Mouse (Mus musculus) urinary bladder, adult 2 months (tissue): ENCODE measurements around the gene Wnk1. TPM values are rescaled to one million over a fixed set of nuclear protein-coding genes. Genes with fewer than 3 reads are reported as not detected.
A peak's percentile ranks its signal among the peaks of the same experiment; 100 is the strongest.

ENCODE experiments used
- DNase-seq: peaks from one replicate; pipeline ENCODE4 v3.0.0; 2022; ENCODE audit warnings: low spot score
- polyA plus RNA-seq: library from polyadenylated mRNA; depleted of rRNA; stranded (reverse); fragments of >200 nt; gene quantifications from 2 replicates; pipeline ENCODE4 v1.2.3, GENCODE M21; 2012

The Wnk1 gene
- polyA plus RNA-seq, 1 experiment, result 150 TPM

DNA sequence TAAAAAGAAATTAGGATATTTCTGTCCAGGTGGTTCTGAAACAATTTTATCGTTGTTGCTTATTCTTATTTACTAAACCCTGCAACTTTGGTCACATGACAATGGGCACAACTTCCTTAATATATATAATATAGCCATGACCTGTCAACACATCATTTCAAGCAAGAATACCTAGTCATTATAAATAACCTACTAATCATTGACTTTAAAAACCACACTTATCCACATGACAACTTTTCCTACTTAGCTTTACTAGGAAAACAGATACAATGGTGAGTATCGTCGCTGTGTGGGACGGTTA, 2.0 kb upstream of the Wnk1 start:
- no peak for DNase-seq

DNA sequence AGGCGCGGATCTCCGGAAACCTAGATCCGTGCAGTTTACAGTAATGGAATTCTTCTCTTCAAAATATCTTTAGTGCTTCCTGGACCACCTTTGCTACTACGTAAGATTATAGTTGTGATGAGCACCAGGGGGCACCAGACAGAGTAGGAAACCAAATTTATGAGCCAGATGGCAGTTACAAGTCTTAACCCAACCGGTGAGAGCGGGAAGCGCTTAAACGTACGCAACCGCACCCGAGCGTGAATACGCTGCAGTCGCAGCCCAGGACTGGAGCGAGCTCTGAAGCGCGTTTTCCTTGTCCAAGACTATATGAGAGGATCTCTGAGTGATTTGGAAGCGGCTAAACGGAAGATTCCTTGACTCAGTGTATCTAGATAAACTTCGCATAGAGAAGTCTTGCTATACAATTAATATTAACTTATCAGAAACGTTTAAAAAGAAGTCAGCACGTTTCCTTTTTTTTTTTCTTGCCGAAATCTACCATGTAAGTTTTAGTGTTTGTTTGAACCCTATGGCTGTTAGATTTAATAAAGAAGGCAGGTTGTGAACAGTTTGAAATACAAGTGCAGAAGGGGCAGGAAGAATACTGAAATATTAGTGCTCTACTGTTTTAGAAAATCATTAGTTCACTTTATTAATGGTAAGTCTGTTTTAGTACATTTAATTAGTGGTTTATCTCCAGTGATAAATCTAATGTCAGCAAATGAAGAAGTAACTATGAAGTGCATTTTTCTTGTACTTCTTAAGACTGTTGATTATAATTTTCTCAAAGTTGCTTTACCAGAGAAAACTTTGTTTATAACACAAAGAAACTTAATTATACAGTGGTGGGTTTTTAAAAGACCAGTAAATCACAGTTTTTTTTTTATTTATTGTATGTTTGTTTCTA, 1.4 kb upstream of the Wnk1 start:
- peak; percentile 45 for DNase-seq

DNA sequence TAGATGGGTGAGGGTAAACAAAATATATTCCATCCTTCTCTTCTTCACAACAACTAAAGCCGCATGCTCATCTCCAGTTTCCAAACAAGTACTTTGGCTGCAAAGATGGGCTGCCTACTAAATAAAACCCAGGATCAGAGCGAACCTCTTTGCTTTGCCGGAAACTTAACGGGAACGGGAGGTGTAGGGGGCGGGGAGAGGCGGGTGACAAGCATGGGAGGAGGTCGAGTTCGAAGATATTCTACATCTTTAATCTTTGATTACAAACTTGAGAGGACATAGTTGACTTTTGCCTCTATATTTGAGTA, 738 bp upstream of the Wnk1 start:
- DNase-seq, result no peak

DNA sequence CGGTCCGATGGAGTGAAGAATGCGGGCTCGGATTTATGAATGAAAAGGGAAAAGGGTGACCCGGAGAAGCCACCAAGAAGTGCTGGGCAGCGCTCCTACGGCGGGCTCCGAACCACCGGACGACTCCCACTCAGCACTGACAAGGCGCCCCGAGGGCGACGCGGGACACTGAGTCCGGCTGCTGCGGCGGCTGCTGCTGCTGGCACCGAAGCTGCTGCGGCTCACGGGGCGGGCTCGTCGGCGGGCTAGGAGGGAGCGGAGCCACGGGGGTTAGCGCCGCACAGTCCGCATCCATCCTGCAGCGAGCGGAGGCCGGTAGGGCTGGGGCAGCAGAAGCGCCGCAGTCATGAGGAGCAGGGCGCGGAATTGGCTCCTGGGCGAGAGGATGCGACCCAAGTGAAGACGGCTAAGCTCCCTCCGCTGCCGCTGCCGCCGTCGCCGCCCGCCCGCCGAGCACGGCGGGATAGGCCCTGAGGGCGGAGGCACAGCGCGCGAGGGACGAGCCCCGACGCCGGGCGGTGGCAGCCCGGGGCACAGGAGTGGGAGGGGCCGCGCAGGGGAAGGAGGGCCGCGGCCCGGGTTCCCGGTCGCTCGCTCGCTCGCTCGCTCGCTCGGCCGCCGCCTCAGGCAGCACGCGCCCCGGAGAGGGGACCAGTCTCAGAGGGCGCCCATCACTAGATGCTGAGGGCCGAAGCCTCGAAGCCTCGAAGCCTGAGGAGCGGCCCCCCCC, 671 bp downstream of the Wnk1 start:
- peak; percentile 74 for DNase-seq

DNA sequence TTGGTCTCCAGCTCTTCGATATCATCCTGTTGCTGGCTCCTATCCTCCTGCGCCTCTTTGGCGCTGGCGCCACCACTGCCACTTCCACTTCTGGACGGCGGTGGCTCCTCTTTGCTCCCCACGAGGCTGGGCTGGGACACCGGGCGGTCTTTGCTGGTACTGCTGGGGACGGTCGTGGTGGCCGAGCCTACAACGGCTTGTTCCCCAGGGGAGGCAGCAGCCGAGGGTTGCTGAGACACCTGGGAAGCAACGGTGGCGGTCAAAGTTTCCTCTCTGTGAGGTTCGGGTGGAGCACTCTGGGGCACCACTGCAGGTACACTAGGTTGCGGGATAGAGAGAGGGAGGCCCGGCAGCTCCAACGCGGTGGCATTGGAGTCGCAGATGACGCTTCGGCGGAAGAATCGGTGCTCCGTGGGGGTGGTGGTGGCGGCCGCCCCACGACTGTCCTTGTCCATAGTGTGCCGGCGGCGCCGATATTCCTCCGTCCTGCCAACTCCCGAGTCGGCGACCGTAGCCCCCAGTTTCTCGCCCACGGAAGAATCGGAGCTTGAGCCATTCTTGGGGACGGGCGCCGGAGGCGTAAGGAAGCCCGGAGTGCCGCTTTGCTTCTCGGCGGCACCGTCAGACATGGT, 1.4 kb downstream of the Wnk1 start:
- DNase-seq, result peak; percentile 59

DNA sequence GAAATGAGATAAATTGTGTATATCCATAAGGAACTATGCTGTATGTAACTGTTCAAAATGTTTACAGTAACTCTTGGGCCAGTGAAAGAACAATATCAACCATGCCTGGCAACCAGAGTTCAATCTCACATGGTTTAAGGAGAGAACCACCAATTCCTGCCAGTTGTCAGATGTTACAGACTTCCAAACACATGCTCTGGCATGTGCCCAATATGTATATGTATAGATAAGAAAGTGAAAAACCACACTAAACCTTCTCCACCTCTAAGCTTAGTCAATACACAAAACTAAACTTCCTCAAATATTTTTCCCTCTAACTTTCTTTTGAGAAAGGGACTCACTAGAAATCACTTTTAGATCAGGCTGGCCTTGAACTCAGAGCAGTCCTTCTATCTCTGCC, 13.9 kb downstream of the Wnk1 start:
- DNase-seq, result no peak

DNA sequence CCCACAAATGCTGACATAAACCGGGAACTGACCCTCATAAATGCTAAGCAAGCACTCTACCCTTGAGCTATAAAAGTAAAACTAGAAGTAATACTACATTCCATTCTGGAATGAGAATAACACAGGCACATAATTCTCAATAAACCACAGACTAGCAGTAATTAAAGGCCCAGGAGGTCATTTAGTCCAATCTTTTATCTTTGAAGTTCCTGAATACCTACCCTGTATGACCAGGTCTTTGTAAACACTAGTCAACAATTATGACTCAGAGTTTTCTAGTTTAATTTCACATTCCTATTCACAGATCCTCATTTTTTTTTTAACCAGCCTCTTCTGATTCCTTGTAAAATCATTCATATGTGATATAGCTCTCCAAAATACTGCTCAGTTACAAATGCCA, 14.7 kb downstream of the Wnk1 start:
- no peak for DNase-seq

DNA sequence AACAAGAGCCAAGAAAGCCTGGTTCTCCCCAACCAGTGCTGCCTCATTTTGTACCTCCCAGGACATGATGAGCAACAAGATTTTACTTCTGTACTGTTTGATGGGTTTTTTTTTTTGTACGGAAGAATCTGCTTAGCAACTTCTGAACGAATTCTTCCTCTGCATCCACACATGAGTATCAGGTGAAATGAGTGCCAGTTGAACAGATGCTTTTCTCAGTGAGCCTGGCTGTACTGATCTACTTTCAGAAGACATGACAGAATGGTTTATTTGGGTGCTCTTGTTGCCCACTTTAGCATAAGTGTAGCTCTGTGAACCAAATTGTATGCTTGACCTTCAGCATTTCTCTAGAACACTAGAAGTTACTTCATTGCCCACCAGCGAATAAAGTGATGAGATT, 16.4 kb downstream of the Wnk1 start:
- no peak for DNase-seq

DNA sequence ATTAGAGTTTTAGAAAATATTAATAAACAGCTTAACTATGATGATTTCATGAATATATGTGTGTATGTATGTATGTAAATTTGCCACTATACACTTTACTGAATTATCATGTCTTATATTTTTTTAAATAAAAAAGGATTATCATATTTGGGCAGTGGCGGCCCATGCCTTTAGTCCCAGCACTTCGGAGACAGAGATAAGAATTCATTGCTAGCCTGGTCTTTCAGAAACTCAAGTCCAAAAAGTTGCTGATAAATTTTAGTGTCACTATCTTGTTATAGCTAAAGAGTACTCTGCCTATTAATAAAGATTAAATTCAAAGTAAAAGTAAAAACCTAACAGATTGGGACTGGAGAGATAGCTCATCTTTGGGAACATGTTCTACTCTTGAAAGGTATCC, 18.8 kb downstream of the Wnk1 start:
- no peak for DNase-seq

DNA sequence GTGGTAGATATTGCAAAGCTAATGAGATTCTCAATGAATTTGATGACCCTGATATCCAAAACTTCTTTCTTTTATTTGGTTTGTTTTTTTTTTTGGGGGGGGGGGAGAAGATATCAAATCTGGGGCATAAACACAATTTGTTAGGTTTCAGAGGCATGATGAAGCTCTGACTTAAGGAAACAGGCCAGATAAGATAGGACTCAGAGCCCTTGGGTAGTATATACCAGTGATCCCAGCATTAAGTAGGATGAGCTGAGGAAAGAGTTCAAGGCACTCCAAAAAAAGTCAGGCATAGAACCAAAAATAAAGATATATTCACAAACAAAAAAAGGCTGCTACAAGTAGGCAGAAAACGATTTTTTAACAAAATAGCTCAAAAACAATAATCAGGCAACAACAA, 25.3 kb downstream of the Wnk1 start:
- DNase-seq, result no peak

DNA sequence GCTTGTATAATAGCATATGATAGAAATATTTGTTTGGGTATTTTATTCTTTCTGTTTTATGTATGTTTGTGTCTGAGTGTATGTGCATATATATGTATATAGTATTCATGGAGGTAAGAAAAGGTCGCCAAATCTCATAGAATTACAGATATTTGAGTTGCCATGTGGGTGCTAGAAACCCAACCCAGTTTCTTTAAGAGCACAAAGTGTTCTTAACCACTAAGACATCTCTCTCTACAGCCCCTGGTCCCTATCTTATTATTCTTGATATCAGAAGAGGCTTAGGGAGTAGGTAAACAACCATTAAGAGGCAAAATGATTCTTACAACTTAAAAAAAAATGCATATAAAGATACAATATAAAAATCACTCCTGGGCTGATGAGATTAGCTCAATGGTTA, 27.0 kb downstream of the Wnk1 start:
- DNase-seq, result no peak

DNA sequence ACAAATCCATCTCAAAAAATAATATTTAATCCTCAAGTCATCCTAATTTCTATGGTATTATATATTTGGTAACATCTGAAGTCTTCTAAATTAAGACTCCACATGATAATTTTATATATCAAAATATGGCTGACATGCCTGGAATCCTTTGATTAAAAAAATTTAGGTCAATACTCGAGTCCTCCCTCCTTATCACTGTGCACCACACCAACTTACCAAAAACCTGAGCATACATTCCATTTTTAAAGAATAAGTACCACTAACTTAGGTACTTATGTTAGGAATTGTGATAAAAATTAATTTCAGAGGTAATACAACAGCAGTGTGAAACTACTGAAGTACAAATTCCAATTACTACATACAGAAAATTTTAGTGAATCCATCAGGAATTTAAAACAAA, 27.5 kb downstream of the Wnk1 start:
- DNase-seq, result no peak

DNA sequence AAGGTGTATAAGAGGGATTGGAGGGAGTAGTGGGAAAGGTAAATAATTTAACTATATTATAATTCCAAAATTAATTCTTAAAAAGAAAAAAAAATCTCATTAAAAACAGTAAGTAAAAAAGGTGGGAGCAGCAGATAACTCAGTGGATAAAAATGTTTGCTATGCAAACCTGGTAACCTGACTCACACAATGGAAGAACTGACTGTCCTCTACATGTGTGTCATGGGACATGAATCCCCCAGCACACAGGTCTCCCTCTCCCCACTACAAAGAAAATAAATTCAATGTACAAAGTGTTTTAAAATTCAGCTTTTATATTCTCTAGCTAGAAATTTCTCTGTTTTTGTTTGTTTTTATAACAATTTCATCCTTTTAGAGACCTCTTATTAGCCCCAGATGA, 27.9 kb downstream of the Wnk1 start:
- no peak for DNase-seq

DNA sequence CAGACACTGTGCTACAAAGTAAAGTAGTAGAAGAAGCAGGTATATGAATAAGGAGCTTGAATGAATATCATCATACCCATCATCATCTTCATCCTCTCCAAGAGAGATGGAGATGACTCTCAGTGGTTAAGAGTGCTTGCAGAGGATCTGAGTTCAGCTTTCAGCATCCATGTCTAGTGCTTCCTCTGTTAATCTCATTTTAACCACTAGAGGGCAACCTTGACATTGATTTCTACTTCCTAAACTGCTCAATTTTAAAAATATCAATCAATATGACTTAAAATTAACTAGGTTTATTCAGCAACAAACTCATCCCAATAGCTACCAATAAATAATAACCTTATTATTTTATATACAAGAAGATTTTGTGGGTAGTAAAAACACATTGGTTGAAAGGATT, 36.8 kb downstream of the Wnk1 start:
- DNase-seq, result no peak

DNA sequence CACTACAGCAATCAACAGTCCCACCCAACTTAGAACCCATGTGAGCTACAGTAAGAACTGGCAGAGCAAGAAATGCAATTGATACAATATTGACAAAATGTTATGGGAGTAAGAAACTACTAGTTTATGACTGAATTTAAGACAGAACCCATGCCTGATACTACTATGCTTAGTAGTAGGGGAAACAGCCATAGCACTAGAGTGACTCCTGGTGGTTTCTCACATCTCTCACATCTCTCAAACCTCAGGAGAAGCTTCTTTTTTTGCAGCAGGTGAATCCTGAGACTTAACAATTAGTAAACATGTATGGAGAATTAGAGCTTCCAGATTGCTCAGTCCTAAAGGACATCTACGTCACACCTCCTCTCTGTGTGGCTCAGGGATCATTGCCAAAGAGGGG, 42.0 kb downstream of the Wnk1 start:
- DNase-seq, result no peak

DNA sequence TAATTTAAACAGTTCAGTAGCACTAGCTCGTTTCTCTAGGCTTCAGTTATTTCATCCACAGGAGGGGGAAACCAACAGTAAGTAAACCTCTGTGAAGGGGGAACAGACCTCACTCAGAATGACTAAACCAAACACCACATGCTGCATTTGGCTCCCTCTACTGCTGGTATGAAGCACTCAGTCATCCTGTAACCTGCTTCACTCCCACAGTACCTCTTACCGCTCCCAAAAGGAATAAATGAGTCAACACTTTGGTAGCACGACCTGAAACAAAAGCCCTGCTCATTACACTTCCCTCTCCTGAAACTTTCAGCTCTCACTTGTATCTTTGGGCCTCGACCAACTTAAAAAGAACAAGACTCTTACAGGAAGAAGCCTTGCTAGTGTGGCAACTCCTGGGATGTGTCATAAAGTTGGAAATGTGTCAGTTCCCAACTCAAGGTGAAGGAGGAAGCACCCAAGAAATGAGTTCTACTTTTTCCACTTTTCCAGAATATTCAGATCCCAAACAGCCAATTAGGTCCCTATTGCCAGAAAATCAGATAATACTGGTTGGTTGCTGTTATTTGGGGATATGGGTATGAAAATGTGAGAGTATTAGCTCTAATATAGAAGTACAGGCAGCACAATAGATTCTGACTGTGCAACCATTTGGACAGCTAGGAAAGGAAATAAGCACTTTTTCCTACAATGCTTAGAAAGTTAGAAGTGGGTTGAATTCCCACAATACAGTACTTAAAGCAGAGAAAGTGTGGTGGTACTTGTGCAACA, 114.1 kb downstream of the Wnk1 start:
- DNase-seq, result no peak

DNA sequence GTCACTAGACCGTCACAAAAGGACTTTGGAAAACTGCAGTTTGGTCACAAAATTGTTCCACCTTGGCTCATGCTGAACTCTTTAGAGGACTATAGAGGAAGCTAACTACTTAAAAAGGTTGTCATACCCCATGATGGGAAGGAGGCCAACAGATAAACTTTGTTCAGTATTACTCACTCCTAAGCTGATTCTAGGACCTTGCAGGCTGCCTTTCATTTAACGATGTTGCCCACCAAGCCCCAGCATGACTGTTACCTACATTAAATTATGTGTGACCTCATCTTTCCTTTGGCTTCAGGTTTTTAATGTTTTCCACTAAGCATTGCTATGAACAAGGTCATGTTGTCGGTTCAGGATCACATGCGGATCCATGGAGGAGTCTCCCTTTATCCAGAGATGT, 115.9 kb downstream of the Wnk1 start:
- DNase-seq, result no peak

DNA sequence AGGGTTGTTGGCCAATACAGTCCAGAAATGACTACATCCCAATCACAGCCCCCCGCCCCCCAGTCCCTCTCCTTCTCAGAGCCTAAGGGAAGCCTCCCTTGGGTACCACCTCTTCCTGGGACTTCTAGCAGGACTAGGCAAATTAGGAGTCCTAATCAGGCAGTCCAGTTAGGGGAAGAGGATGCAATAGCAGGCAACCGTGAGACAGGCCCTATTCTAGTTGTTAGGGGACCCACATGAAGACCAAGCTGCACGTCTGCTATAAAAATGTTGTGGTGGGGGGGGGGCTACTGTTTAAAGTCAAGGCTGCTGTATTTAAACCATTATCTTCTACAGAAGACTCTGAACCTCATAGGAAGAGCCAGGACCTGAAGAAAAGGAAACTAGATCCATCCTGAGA, 116.3 kb downstream of the Wnk1 start:
- no peak for DNase-seq

DNA sequence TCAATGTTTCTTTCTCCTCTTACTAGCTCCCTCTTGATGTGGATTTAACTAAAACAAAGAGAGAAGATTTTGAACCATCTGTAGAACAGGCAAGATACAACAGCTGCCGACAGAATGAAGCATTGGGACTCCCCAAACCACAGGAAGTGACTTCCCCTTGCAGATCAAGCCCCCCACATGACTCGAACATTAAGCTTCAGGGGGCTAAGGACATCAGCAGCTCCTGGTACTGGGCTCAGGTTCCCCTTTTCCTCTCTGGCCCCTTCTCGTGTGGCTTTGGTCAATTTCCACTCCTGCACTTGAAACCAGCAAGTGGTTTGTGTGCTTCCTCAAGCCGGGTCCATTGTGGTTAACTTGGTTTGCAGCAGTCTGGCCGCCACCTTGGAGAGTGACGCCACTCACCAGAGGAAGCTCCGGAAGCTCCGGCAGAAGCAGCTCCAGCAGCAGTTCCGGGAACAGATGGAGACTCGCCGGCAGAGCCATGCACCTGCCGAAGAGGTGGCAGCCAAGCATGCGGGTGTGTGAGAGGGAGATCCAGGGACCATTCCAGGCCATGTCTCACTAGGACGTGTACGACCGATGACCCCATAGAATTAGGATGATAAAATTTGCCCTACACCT, 119.8 kb downstream of the Wnk1 start:
- DNase-seq, result no peak

DNA sequence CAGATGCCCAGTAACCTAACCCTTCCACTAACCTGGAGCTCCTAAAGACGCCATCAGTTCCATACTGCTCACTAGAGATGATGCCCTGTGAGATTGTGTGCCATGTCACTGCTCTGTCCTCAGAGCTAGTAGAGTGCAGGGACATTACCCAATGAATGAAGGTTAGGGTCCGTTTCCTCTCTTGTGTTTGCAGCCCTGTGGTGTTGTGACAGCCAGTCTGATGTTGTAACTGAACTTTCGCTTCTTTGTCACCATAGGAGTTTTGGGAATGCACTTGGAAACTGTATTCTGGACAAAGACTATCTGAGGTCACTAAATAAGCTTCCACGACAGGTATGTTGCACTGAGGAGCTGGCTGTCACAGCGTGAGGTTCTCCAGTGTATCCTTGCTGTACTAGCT, 122.8 kb downstream of the Wnk1 start:
- DNase-seq, result no peak

DNA sequence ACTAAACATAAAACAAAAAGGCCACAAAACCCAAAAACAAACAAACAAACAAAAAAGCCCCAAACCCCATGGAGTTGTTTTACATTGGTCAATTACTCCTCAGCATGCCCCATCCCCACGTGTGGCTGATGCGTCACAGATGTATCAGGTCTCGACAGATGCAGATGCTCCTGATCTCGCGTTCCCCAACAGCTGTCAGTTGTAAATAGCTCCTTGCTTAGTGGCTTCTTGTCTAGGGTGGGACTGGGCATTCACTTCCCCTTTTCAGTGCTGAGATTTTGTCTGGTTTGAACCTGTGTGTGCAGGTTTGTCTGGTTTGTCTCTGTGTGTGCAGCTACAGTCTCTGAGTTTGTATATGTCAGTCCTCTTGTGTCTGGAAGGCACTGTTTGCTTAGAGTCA, 126.4 kb downstream of the Wnk1 start:
- no peak for DNase-seq

DNA sequence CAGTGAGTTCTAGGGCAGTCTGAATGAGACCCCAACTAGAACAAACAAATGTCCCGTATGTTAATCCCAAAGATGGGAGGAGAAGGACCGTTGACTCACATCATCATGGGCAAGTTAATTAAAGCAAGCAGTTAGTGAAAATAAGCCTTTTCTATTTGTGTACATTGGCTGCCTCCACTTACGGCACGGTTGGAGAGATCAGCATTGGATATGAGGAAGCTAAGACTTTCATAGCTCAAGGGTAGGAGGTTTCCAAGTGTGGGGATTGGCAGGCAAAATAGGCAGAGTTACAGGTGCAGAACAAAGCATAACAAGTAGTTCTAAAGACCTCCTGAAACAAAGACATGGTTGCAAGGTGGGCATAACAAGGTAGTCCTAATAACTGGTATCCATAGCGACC, 133.0 kb downstream of the Wnk1 start:
- DNase-seq, result no peak
